Mouse (Mus musculus) liver, embryonic 14.5 days (tissue): ENCODE data around the gene St5. TPM values are rescaled to one million over a fixed set of nuclear protein-coding genes. Genes with fewer than 3 reads are reported as not detected.

ENCODE experiments used
- ATAC-seq: fragments of 200-750 bp; cut with Nextera tagmentation; 2 replicates; pipeline ENCODE4 v1.8.0; 2017; ENCODE audit warnings: moderate number of reproducible peaks, mild to moderate bottlenecking, moderate library complexity; ENCODE audit not compliant: insufficient read depth
- DNase-seq, 3 experiments: peaks; one replicate each; pipeline ENCODE4 v3.0.0-alpha.2; 2012 to 2013; ENCODE audit warnings: low read depth in 3 of 3, low spot score in 3 of 3
- H3K27ac ChIP-seq: fragments of 300-500 bp; sonication (generic); 2 replicates; pipeline ENCODE4 v1.5.1; 2014; ENCODE audit warnings: moderate library complexity, mild to moderate bottlenecking, control low read depth, inconsistent platforms
- H3K27me3 ChIP-seq: fragments of 300-500 bp; sonication (generic); 2 replicates; pipeline ENCODE4 v1.6.1; 2014; ENCODE audit warnings: mild to moderate bottlenecking, low read length, moderate library complexity; ENCODE audit not compliant: control insufficient read depth, insufficient read depth
- H3K36me3 ChIP-seq: fragments of 300-500 bp; sonication (generic); replicated peaks from 2 replicates; pipeline ENCODE4 v1.6.1; 2014; ENCODE audit warnings: low read depth; ENCODE audit not compliant: control insufficient read depth, insufficient read depth
- H3K4me1 ChIP-seq, 2 experiments: fragments of 200-500 bp in 1 of 2; fragments of 300-500 bp in 1 of 2; sonication (generic) in 1 of 2; replicated peaks; 2 replicates each; pipeline ENCODE4 v1.6.1; 2012 to 2014; ENCODE audit warnings: antibody characterized with exemption in 1 of 2, inconsistent platforms in 1 of 2, low read length in 1 of 2; ENCODE audit not compliant: control insufficient read depth in 2 of 2, insufficient read depth in 2 of 2
- H3K4me2 ChIP-seq: fragments of 300-500 bp; sonication (generic); 2 replicates; pipeline ENCODE4 v1.6.1; 2014; ENCODE audit warnings: low read depth, mild to moderate bottlenecking, control low read depth, moderate library complexity
- H3K4me3 ChIP-seq, 2 experiments: fragments of 200-500 bp in 1 of 2; fragments of 300-500 bp in 1 of 2; sonication (generic) in 1 of 2; 2 replicates each; pipeline ENCODE4 v1.5.1; 2012 to 2014; ENCODE audit warnings: low read depth in 2 of 2, low read length in 2 of 2, mild to moderate bottlenecking in 2 of 2, control low read depth in 1 of 2, inconsistent platforms in 1 of 2, moderate library complexity in 1 of 2; ENCODE audit not compliant: insufficient read depth in 1 of 2
- H3K9ac ChIP-seq: fragments of 300-500 bp; sonication (generic); replicated peaks from 2 replicates; pipeline ENCODE4 v1.6.1; 2014; ENCODE audit warnings: mild to moderate bottlenecking, control low read depth, moderate library complexity
- H3K9me3 ChIP-seq: fragments of 300-500 bp; sonication (generic); 2 replicates; pipeline ENCODE4 v1.6.1; 2016; ENCODE audit warnings: low read length, mixed read lengths; ENCODE audit not compliant: control insufficient read depth
- CTCF ChIP-seq: IDR thresholded peaks from 2 replicates; pipeline ENCODE4 v1.5.1; 2016; ENCODE audit warnings: antibody characterized with exemption, low read depth, control low read depth
- EP300 ChIP-seq: IDR thresholded peaks from 2 replicates; pipeline ENCODE4 v1.6.1; 2016; ENCODE audit warnings: antibody characterized with exemption, low read depth
- WGBS: fragments of 180-500 bp; shearing (Covaris S2); extraction: QIAGEN DNeasy Blood & Tissue Kit; methylation state at CpG from one replicate; pipeline ENCODE4 v1.1.7; 2014; ENCODE audit not compliant: insufficient replicate concordance; 5-methylcytosine and 5-hydroxymethylcytosine counted together
- polyA plus RNA-seq, 2 experiments: library from polyadenylated mRNA; depleted of rRNA in 1 of 2; stranded (reverse) in 1 of 2; unstranded in 1 of 2; fragments of >200 nt; fragmentation: Nextera tagmentation in 1 of 2; extraction: Ambion mirVana in 1 of 2; gene quantifications; 2 replicates each; pipeline versions ENCODE4 v1.2.1 to v1.2.3; 2012 to 2014

The St5 gene
- polyA plus RNA-seq, 2 experiments, result 13.8 to 14.0 TPM

DNA sequence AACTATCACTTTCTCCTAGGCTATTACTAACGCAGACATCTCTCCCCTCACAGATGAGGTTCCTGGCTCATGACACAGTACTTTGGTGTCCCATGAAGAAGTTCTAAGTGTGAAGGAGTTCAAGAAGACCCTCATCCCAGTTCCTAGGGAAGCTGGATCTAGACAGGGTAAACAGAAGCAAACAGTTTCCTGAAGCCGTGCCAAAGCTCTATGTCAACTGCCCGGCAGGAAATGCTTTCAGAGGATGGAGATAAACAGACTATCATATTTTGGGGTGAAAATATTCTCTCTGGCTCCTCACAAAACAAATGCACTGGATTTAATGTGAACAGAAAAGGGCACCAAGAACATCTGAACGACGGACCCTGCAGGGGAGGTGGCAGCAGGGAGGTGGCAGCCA, 12.4 kb downstream of the St5 start:
- DNase-seq (no peak), ATAC-seq (no peak)
- H3K9ac ChIP-seq, result no peak overlapping the region
- WGBS, result 64% methylated on average over 5 of the region's 5 CpGs
- H3K4me2 ChIP-seq, result no peak overlapping the region
- H3K9me3 ChIP-seq, result no peaks in the 10 kb centered on the region
- no peaks in the 10 kb centered on the region for H3K27me3 ChIP-seq
- H3K36me3 ChIP-seq, result no peaks in the 10 kb centered on the region
- no peak overlapping the region for H3K27ac ChIP-seq
- no peak overlapping the region for H3K4me3 ChIP-seq
- H3K4me1 ChIP-seq, result no peaks in the 10 kb centered on the region
- TF ChIP-seq EP300, result no peak
- no peak for TF ChIP-seq CTCF

DNA sequence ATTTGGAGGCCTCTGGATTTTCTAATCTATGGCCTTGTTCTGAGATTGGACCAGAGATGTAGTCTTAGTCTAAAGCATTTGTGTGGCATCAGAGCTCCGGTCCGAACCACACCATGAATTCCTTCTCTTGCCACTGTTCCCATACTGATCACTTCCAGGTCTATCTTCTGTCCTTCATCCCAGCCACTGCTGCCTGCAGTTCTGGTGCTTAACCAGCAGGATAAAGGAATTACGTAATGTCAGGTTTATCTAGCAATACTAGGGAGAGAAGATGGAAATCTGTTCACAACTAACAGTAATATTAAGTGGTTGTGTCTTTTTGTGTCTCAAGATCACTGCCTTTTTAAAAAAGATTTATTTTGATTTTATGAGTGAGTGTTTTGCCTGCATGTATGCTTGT, 13.3 kb downstream of the St5 start:
- no peak for ATAC-seq
- Histone ChIP-seq H3K9me3 (no peaks in the 10 kb centered on the region), H3K4me1 (no peaks in the 10 kb centered on the region), H3K27ac (no peak overlapping the region), H3K9ac (no peak overlapping the region), H3K27me3 (no peaks in the 10 kb centered on the region), H3K4me3 (no peak overlapping the region), H3K36me3 (no peaks in the 10 kb centered on the region), H3K4me2 (no peak overlapping the region)
- 69% methylated on average over 3 of the region's 3 CpGs for WGBS
- TF ChIP-seq EP300 (no peak), CTCF (peak; percentile 27; the same call in 1 of the 2 replicates)
- DNase-seq, result no peak

DNA sequence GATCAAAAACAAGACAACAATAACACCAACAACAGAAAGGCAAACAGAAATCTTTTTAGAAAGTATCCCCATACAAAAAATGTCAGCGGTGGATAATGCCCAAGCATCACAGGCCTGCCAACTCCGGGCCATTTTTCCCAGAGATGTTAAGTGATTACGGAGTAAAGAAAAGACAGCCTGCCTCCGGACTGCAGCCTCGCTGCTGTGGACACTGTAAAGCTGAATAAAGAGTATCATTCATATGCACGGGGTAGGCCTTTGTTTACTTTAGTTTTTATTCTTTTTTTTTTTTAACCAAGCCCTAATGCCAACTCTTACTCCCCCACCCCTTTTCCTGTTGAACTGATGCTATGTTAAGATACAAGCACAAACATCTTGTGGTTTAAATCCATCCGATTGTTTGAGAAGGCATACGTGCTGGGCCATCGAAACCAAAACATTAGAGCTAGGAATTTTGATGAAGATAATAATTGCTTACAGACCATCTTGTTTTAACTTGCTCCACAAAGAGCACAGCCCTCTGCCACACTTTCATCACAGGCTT, 16.7 kb downstream of the St5 start:
- DNase-seq (no peak), ATAC-seq (no peak)
- Histone ChIP-seq H3K27me3 (no peaks in the 10 kb centered on the region), H3K4me3 (no peak overlapping the region), H3K9ac (no peak overlapping the region), H3K9me3 (no peaks in the 10 kb centered on the region), H3K36me3 (no peaks in the 10 kb centered on the region), H3K4me2 (no peak overlapping the region), H3K27ac (no peak overlapping the region), H3K4me1 (no peaks in the 10 kb centered on the region)
- 40% methylated on average over 9 of the region's 9 CpGs for WGBS
- TF ChIP-seq CTCF (no peak), EP300 (no peak)

DNA sequence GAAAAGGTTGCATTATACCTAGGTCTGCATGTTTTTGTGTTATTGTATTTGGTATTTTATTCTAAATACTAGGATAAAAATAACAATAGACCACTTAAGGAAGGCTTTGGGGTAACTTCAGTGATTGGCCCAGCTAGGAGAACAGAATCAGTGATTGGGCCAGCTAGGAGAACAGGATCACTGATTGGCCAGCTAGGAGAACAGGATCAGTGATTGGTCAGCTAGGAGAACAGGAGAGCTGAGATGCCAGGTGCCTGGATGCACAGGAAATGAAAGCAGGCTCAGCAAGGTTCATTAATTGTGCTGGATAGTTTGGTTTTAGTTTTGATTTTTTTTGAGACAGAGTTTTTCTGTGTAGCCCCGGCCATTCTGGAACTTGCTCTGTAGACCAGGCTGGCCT, 22.5 kb downstream of the St5 start:
- Histone ChIP-seq H3K4me3 (no peak overlapping the region), H3K36me3 (no peaks in the 10 kb centered on the region), H3K4me1 (no peaks in the 10 kb centered on the region), H3K9me3 (no peaks in the 10 kb centered on the region), H3K9ac (no peak overlapping the region), H3K4me2 (no peak overlapping the region), H3K27ac (no peak overlapping the region), H3K27me3 (no peaks in the 10 kb centered on the region)
- ATAC-seq (no peak), DNase-seq (no peak)
- 85% methylated on average over 1 of the region's 1 CpGs for WGBS
- TF ChIP-seq EP300 (no peak), CTCF (no peak)

DNA sequence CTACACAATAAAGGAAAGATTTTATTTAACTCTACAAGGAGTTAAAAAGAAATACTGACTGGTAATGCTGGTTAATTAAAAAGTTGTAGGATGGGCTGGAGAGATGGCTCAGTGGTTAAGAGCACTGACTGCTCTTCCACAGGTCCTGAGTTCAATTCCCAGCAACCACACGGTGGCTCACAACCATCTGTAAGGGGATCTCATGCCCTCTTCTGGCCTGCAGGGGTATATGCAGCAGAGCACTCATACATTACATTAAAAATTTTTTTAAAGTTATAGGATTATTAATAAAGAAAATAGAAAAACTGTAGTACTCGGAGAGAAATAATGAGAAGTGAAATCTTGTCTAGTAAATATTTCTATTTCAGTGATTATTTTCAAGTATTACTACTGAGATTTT, 23.1 kb downstream of the St5 start:
- Histone ChIP-seq H3K4me2 (no peak overlapping the region), H3K36me3 (no peaks in the 10 kb centered on the region), H3K9ac (no peak overlapping the region), H3K4me1 (no peaks in the 10 kb centered on the region), H3K27me3 (no peaks in the 10 kb centered on the region), H3K27ac (no peak overlapping the region), H3K4me3 (no peak overlapping the region), H3K9me3 (no peaks in the 10 kb centered on the region)
- WGBS, result 73% methylated on average over 2 of the region's 2 CpGs
- TF ChIP-seq EP300, result no peak
- peak; percentile 40 for TF ChIP-seq CTCF
- no peak for ATAC-seq
- DNase-seq, result no peak
